Comparison of ENCODE assay signal across 8 mouse cellular contexts in the genomic region with DNA sequence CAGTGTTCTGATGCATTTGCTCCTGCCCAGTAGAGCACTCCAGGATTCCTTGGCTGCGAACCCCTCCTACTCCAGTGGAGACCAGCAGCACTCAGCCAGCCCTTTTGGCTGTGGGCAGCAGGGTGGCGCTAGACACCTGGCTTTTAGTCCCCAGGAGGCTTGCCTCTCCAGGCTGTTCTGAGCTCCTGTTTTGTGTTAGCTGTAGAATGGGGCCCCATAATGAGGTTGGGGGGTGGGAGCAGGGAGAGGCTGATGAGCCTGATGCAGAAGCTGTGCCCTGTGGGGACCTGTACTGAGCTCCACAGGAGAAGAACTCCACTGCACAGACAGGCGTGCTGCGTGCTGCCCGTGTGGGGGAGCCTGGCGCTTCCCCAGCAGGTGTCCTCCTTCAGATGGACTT. TPM values are rescaled to one million over a fixed set of nuclear protein-coding genes. Genes with fewer than 3 reads are reported as not detected.
DNase-seq lines count a peak whose midpoint lies in the region; ATAC-seq lines count a peak whose summit lies in the region.

No protein-coding gene starts in this region.

- no peak overlapping the region for H3K27ac ChIP-seq in hindbrain, embryonic 15.5 days (replicated peaks)

- H3K9ac ChIP-seq in hindbrain, embryonic 15.5 days, result no peak overlapping the region

- H3K27me3 ChIP-seq in hindbrain, embryonic 15.5 days, result no peaks in the 10 kb centered on the region; the same call in 1 of the 2 replicates

- H3K36me3 ChIP-seq in hindbrain, embryonic 15.5 days, result no peaks in the 10 kb centered on the region

- H3K4me3 ChIP-seq in hindbrain, embryonic 15.5 days, result no peak overlapping the region

- no peak for ATAC-seq in cerebellum, adult (ENCODE audit: insufficient number of reproducible peaks, low FRiP score, low TSS enrichment)
- ATAC-seq in hindbrain, embryonic 15.5 days (ENCODE audit: low FRiP score, low read depth), result peak; percentile 60

- H3K4me1 ChIP-seq in hindbrain, embryonic 15.5 days (replicated peaks), result peaks cover 36% of the 10 kb centered on the region

- WGBS in hindbrain, embryonic 15.5 days, result 12% methylated on average over 6 of the region's 6 CpGs

- no peak overlapping the region for H3K4me2 ChIP-seq in hindbrain, embryonic 15.5 days

- no peaks in the 10 kb centered on the region for H3K9me3 ChIP-seq in hindbrain, embryonic 15.5 days

- peak; percentile 15 for DNase-seq in cerebellum, adult 9-11 months
- peak; percentile 49 to 65 for DNase-seq in right cerebral cortex, postnatal 10 days (ENCODE audit: low spot score in 2 of 2)
- DNase-seq in right cerebral cortex, postnatal 25 days, result no peak
- DNase-seq in mesoderm, embryonic 11.5 days (ENCODE audit: low read depth, low spot score), result peak; percentile 47
- DNase-seq in c-Kit-positive CD71-positive TER-119-positive erythroid progenitor cells, embryonic 14.5 days (ENCODE audit: low spot score), result no peak
- DNase-seq in gastrocnemius, adult 8-10 months (ENCODE audit: low spot score in 2 of 2), result no peak

RNA-seq across cellular contexts. Expression of a gene that starts 59.9 kb away (rescaled TPM):
- polyA plus RNA-seq in hindbrain, embryonic 15.5 days (2015; fragmentation: Nextera tagmentation; extraction: Ambion mirVana), result 101 and 105 TPM in 2 replicates
- total RNA-seq in gastrocnemius, adult 8-10 months (2022), result 10 to 100 TPM; 26.4 to 28.7 (median 28.0) TPM

Comparison
In these comparisons a context has a peak if more than half of its experiments do, and no peak if none do; other contexts are left out.
1. DNase-seq: peak in cerebellum, adult 9-11 months (single experiment), right cerebral cortex, postnatal 10 days (2 of 2) and mesoderm, embryonic 11.5 days (single experiment); none in right cerebral cortex, postnatal 25 days (single experiment), c-Kit-positive CD71-positive TER-119-positive erythroid progenitor cells, embryonic 14.5 days (single experiment) and gastrocnemius, adult 8-10 months (0 of 2).